Mouse (Mus musculus) heart, embryonic 14.5 days (tissue): ENCODE data around the gene Vgll3. TPM values are rescaled to one million over a fixed set of nuclear protein-coding genes. Genes with fewer than 3 reads are reported as not detected.

Source experiments
- ATAC-seq: fragments of 200-750 bp; cut with Nextera tagmentation; 2 replicates; pipeline ENCODE4 v1.8.0; 2017; ENCODE audit warnings: low read depth, moderate TSS enrichment; ENCODE audit not compliant: insufficient number of reproducible peaks, insufficient read depth, low FRiP score
- H3K27ac ChIP-seq, 2 experiments: fragments of 200-500 bp in 1 of 2; fragments of 300-500 bp in 1 of 2; sonication (generic) in 1 of 2; replicated peaks in 1 of 2; 2 replicates each; pipeline ENCODE4 v1.5.1; 2012 to 2014; ENCODE audit warnings: low read depth in 2 of 2, low read length in 2 of 2, control low read depth in 1 of 2, mild to moderate bottlenecking in 1 of 2, mixed read lengths in 1 of 2; ENCODE audit not compliant: control insufficient read depth in 1 of 2, insufficient read depth in 1 of 2
- H3K27me3 ChIP-seq: fragments of 300-500 bp; sonication (generic); 2 replicates; pipeline ENCODE4 v1.6.1; 2014; ENCODE audit warnings: mild to moderate bottlenecking, low read length, control low read depth; ENCODE audit not compliant: control insufficient read depth, insufficient read depth
- H3K36me3 ChIP-seq: fragments of 300-500 bp; sonication (generic); 2 replicates; pipeline ENCODE4 v1.6.1; 2014; ENCODE audit warnings: mild to moderate bottlenecking, control low read depth, low read length, mixed read lengths; ENCODE audit not compliant: control insufficient read depth, insufficient read depth
- H3K4me1 ChIP-seq, 2 experiments: fragments of 200-500 bp in 1 of 2; fragments of 300-500 bp in 1 of 2; sonication (generic) in 1 of 2; 2 replicates each; pipeline ENCODE4 v1.6.1; 2012 to 2014; ENCODE audit warnings: low read length in 2 of 2, control low read depth in 1 of 2, mixed read lengths in 1 of 2; ENCODE audit not compliant: control insufficient read depth in 2 of 2, insufficient read depth in 2 of 2
- H3K4me2 ChIP-seq: fragments of 300-500 bp; sonication (generic); 2 replicates; pipeline ENCODE4 v1.6.1; 2014; ENCODE audit warnings: mild to moderate bottlenecking, low read length
- H3K4me3 ChIP-seq, 2 experiments: fragments of 200-500 bp in 1 of 2; fragments of 300-500 bp in 1 of 2; sonication (generic) in 1 of 2; 2 replicates each; pipeline ENCODE4 v1.5.1; 2012 to 2014; ENCODE audit warnings: low read length in 2 of 2, mild to moderate bottlenecking in 2 of 2, control low read depth in 1 of 2, low read depth in 1 of 2, moderate library complexity in 1 of 2; ENCODE audit not compliant: control insufficient read depth in 1 of 2, insufficient read depth in 1 of 2
- H3K9ac ChIP-seq: fragments of 300-500 bp; sonication (generic); 2 replicates; pipeline ENCODE4 v1.6.1; 2014; ENCODE audit warnings: mild to moderate bottlenecking, low read length
- H3K9me3 ChIP-seq: fragments of 300-500 bp; sonication (generic); 2 replicates; pipeline ENCODE4 v1.6.1; 2016; ENCODE audit warnings: low read length, control low read depth; ENCODE audit not compliant: control insufficient read depth
- WGBS: fragments of 180-500 bp; shearing (Covaris S2); extraction: QIAGEN DNeasy Blood & Tissue Kit; methylation state at CpG from one replicate; pipeline ENCODE4 v1.1.7; 2014; 5-methylcytosine and 5-hydroxymethylcytosine counted together
- polyA plus RNA-seq: library from polyadenylated mRNA; unstranded; fragments of >200 nt; fragmentation: Nextera tagmentation; extraction: Ambion mirVana; gene quantifications from 2 replicates; pipeline ENCODE4 v1.2.1, GENCODE M21; 2014

Vgll3 gene
- polyA plus RNA-seq: 1.7 and 2.0 TPM in 2 replicates

DNA sequence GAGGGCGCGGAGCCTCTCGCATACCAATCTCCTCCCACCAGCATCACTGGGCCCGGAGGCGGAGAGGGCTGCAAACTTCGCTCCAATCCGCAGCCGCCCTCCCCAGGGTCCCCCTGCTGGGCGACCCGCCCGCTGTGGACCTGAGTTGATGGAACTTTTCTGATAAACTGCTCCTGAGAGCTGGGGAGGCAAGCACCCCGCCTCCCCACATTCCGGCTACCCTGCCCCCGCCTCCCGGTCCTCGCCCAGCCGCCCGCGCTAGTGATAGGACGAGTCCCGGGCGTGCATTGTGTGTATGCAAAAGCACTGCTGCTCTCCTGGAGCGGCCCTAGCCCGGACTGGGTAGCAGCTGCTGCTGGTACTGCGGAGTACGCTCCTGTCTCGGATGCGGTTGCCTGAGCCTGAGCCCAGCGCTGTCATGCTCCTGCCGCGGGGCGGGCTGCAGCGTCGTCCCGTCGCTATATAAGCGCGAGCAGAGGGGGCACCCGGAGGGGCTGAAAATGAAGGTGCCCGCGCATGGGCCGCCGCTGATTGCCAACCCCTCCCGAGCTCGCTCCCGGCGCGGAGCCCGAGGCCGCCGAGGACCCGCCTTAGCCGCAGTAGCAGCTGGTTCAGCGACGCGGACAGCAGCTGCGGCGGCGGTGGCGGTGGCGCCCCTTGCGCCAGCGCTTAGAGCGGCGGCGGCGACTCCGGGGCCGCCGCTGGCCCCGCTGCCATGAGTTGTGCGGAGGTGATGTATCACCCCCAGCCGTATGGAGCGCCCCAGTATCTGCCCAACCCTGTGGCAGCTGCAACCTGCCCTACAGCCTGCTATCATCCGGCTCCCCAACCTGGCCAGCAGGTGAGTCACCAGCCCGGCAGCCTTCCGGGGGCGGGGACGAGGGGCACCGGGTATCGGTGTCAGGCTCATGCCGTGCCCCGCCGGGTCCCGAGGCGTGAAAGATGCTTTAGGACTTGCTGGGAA is at the start of gene Vgll3:
Vgll3 (plus strand) TSS at position 340 of the 964 bp plus-strand sequence.
- Histone ChIP-seq H3K9me3 (no peaks in the 10 kb centered on the region), H3K36me3 (no peaks in the 10 kb centered on the region), H3K9ac (peak within 1 kb of the TSS; percentile 73), H3K27me3 (0 out of 2 replicates have a peak, but pooled peaks cover 3% of the 10 kb centered on the region), H3K4me3 (peak within 1 kb of the TSS; percentile 65 to 77), H3K4me2 (peak within 1 kb of the TSS; percentile 97), H3K27ac (peak within 1 kb of the TSS; percentile 40 to 72), H3K4me1 (peaks cover 2 to 3% of the 10 kb centered on the region in 2 experiments; a peak in 2 of 4 replicates)
- peak; percentile 84 for ATAC-seq
- under 1% methylated on average over 86 of the region's 86 CpGs for WGBS

- no peak overlapping the region for H3K27ac ChIP-seq
- H3K36me3 ChIP-seq: no peaks in the 10 kb centered on the region
- no peaks in the 10 kb centered on the region for H3K9me3 ChIP-seq
- no peak overlapping the region for H3K4me2 ChIP-seq
- H3K4me1 ChIP-seq: no peaks in the 10 kb centered on the region
- H3K4me3 ChIP-seq: no peak overlapping the region
- no peak overlapping the region for H3K9ac ChIP-seq
- H3K27me3 ChIP-seq: no peaks in the 10 kb centered on the region
- no peak for ATAC-seq
Observed at GRCm38 (mm10) chr16:65765976-65766375, 49.1 kb upstream of the Vgll3 start.

- WGBS: 43% methylated on average over 1 of the region's 1 CpGs
- no peak overlapping the region for H3K4me3 ChIP-seq
- H3K27ac ChIP-seq: no peak overlapping the region
- H3K4me1 ChIP-seq: no peaks in the 10 kb centered on the region
- H3K9me3 ChIP-seq: no peaks in the 10 kb centered on the region
- H3K36me3 ChIP-seq: no peaks in the 10 kb centered on the region
- no peaks in the 10 kb centered on the region for H3K27me3 ChIP-seq
- H3K4me2 ChIP-seq: no peak overlapping the region
- ATAC-seq: no peak
- no peak overlapping the region for H3K9ac ChIP-seq
Observed at GRCm38 (mm10) chr16:65785959-65786358, 29.1 kb upstream of the Vgll3 start.

DNA sequence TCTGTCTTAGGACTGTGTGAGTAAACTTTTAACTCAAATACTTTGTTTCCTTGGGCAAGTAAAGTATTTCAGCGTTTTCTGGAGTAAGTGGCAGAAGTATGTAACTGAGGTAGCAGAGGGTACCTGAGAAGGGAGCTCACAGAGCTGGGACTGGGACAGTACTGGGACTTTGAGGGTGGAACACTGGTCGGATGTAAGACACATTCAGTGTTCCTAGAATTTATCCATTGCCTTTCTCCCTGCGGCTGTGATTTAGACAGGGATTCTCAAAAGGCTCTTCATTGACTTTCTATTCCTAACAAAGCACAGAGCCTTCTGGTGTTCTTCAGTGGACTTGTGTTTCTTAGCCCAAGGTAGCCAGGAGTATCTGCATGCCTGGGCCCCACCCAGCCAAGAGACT is 1.0 kb downstream of the Vgll3 start:
- Histone ChIP-seq H3K9me3 (no peaks in the 10 kb centered on the region), H3K36me3 (no peaks in the 10 kb centered on the region), H3K4me1 (peaks cover 2 to 3% of the 10 kb centered on the region in 2 experiments; a peak in 2 of 4 replicates), H3K27me3 (0 out of 2 replicates have a peak, but pooled peaks cover 3% of the 10 kb centered on the region), H3K9ac (no peak overlapping the region), H3K4me2 (peak overlapping the region; percentile 97), H3K27ac (no peak overlapping the region), H3K4me3 (peak overlapping the region; percentile 65 to 77; a peak in 3 of 4 replicates)
- ATAC-seq: no peak
- 13% methylated on average over 3 of the region's 3 CpGs for WGBS

GRCm38 (mm10) chr16:65818779-65819178 is 3.7 kb downstream of the Vgll3 start:
- ATAC-seq: no peak
- H3K27me3 ChIP-seq: 0 out of 2 replicates have a peak, but pooled peaks cover 3% of the 10 kb centered on the region
- H3K9ac ChIP-seq: no peak overlapping the region
- no peaks in the 10 kb centered on the region for H3K36me3 ChIP-seq
- H3K4me3 ChIP-seq: no peak overlapping the region
- WGBS: 60% methylated on average over 8 of the region's 8 CpGs
- H3K9me3 ChIP-seq: no peaks in the 10 kb centered on the region
- no peak overlapping the region for H3K27ac ChIP-seq
- peaks cover 2 to 3% of the 10 kb centered on the region in 2 experiments; a peak in 2 of 4 replicates for H3K4me1 ChIP-seq
- no peak overlapping the region for H3K4me2 ChIP-seq

- Histone ChIP-seq H3K27me3 (no peaks in the 10 kb centered on the region), H3K4me2 (no peak overlapping the region), H3K4me3 (no peak overlapping the region), H3K36me3 (no peaks in the 10 kb centered on the region), H3K9ac (no peak overlapping the region), H3K27ac (no peak overlapping the region), H3K4me1 (no peaks in the 10 kb centered on the region), H3K9me3 (no peaks in the 10 kb centered on the region)
- no peak for ATAC-seq
- 58% methylated on average over 2 of the region's 2 CpGs for WGBS
Observed at GRCm38 (mm10) chr16:65820803-65821202, 5.7 kb downstream of the Vgll3 start.

DNA sequence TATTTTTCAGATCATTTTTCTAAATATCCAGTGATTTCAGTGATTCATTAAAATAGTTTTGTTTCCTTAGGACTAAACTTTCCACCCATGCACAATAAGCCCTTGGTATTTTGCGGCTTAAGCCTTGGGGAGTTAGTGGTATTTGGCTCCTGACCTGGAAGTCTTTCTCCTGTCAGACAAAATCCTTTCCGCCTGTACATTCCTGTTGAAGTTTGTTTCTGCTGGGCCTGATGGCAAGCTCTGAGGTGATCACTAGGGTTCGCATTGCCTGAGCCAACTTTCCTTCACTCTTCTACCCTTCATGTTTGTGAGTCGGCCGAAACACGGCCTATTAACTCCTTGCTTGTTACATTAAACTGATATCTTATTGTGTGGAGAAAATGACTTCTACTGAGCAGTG is 8.7 kb downstream of the Vgll3 start:
- H3K9ac ChIP-seq: no peak overlapping the region
- H3K4me1 ChIP-seq: 0 out of 4 replicates have a peak, but pooled peaks cover 0 to 2% of the 10 kb centered on the region in 2 experiments
- H3K4me2 ChIP-seq: no peak overlapping the region
- H3K36me3 ChIP-seq: no peaks in the 10 kb centered on the region
- H3K27me3 ChIP-seq: no peaks in the 10 kb centered on the region
- no peak for ATAC-seq
- WGBS: 79% methylated on average over 6 of the region's 6 CpGs
- H3K9me3 ChIP-seq: no peaks in the 10 kb centered on the region
- no peak overlapping the region for H3K27ac ChIP-seq
- no peak overlapping the region for H3K4me3 ChIP-seq
